Mouse (Mus musculus): ENCODE results near the gene Olfr979.

DNA sequence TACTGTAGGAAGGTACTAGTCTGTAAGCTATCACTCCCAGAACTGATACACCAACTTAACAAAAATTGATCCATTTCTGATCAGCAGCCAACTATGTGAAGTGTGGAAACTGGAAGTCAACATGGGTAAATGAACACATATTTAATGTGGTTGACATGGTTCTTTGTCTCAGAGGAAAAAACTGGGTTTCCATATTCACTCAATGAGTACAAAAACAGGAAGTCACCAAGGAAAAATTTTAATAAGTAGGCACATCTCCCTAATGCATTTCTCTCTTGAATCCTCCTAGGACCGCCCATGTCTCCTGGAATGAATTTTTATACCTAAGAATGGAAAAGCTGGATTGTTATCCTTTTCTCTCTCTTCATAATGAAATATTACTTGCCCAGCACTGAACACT lies 6.2 kb upstream of the Olfr979 start, which contains the start of gene Olfr980:
- no peak for TF ChIP-seq CTCF (conservative IDR thresholded peaks at IDR 0.05; ENCODE audit: low read length)
- TF ChIP-seq POU5F1 (IDR thresholded peaks at IDR 0.05; ENCODE audit: borderline replicate concordance, low read length): no peak
- no peak for TF ChIP-seq NANOG (IDR thresholded peaks at IDR 0.05; ENCODE audit: borderline replicate concordance, low read length)

Measured in E14TG2a.4 (cell line).